Mouse (Mus musculus) limb, embryonic 14.5 days (tissue): Measurements from ENCODE around the gene Fam210b. TPM values are rescaled to one million over a fixed set of nuclear protein-coding genes. Genes with fewer than 3 reads are reported as not detected.
A peak's percentile ranks its signal among the peaks of the same experiment; 100 is the strongest.

Source experiments
- ATAC-seq: fragments of 200-750 bp; cut with Nextera tagmentation; 2 replicates; pipeline ENCODE4 v1.8.0; 2017; ENCODE audit warnings: low read depth, moderate number of reproducible peaks, moderate TSS enrichment; ENCODE audit not compliant: low FRiP score
- DNase-seq: peaks from one replicate; pipeline ENCODE4 v3.0.0-alpha.2; 2015; ENCODE audit warnings: low spot score
- H3K27ac ChIP-seq: fragments of 300-500 bp; sonication (generic); replicated peaks from 2 replicates; pipeline ENCODE4 v1.5.1; 2014; ENCODE audit warnings: low read depth, mild to moderate bottlenecking, low read length, moderate library complexity, mixed read lengths
- H3K27me3 ChIP-seq: fragments of 300-500 bp; sonication (generic); 2 replicates; pipeline ENCODE4 v1.6.1; 2014; ENCODE audit warnings: low read length, mixed read lengths; ENCODE audit not compliant: control insufficient read depth, insufficient read depth
- H3K36me3 ChIP-seq: fragments of 300-500 bp; sonication (generic); 2 replicates; pipeline ENCODE4 v1.6.1; 2014; ENCODE audit warnings: mild to moderate bottlenecking, low read length, moderate library complexity, mixed read lengths; ENCODE audit not compliant: control insufficient read depth, insufficient read depth
- H3K4me1 ChIP-seq: fragments of 300-500 bp; sonication (generic); 2 replicates; pipeline ENCODE4 v1.6.1; 2014; ENCODE audit warnings: antibody characterized with exemption, low read length, mixed read lengths; ENCODE audit not compliant: control insufficient read depth, insufficient read depth
- H3K4me2 ChIP-seq: fragments of 300-500 bp; sonication (generic); replicated peaks from 2 replicates; pipeline ENCODE4 v1.6.1; 2014; ENCODE audit warnings: low read depth, mild to moderate bottlenecking, low read length, moderate library complexity; ENCODE audit not compliant: severe bottlenecking
- H3K4me3 ChIP-seq: fragments of 300-500 bp; sonication (generic); replicated peaks from 2 replicates; pipeline ENCODE4 v1.5.1; 2014; ENCODE audit warnings: low read length
- H3K9ac ChIP-seq: fragments of 300-500 bp; sonication (generic); 2 replicates; pipeline ENCODE4 v1.6.1; 2014; ENCODE audit warnings: mild to moderate bottlenecking, low read depth, low read length, moderate library complexity; ENCODE audit not compliant: severe bottlenecking
- H3K9me3 ChIP-seq: fragments of 300-500 bp; sonication (generic); 2 replicates; pipeline ENCODE4 v1.6.1; 2016; ENCODE audit warnings: low read length; ENCODE audit not compliant: control insufficient read depth
- POLR2A ChIP-seq: fragments of 200-500 bp; IDR thresholded peaks from 2 replicates; pipeline ENCODE4 v1.8.0; 2012; ENCODE audit warnings: inconsistent platforms, mild to moderate bottlenecking, moderate library complexity, borderline replicate concordance; ENCODE audit not compliant: insufficient read depth, insufficient read length; ENCODE audit errors: extremely low read depth
- WGBS: fragments of 180-500 bp; shearing (Covaris S2); extraction: QIAGEN DNeasy Blood & Tissue Kit; methylation state at CpG from one replicate; pipeline ENCODE4 v1.1.7; 2014; 5-methylcytosine and 5-hydroxymethylcytosine counted together
- polyA plus RNA-seq, 2 experiments: library from polyadenylated mRNA; depleted of rRNA in 1 of 2; stranded (reverse) in 1 of 2; unstranded in 1 of 2; fragments of >200 nt; fragmentation: Nextera tagmentation in 1 of 2; extraction: Ambion mirVana in 1 of 2; gene quantifications; 2 replicates each; pipeline versions ENCODE4 v1.2.1 to v1.2.3; 2012 to 2014

Gene Fam210b
- polyA plus RNA-seq, 2 experiments: 9.8 to 14.6 TPM

DNA sequence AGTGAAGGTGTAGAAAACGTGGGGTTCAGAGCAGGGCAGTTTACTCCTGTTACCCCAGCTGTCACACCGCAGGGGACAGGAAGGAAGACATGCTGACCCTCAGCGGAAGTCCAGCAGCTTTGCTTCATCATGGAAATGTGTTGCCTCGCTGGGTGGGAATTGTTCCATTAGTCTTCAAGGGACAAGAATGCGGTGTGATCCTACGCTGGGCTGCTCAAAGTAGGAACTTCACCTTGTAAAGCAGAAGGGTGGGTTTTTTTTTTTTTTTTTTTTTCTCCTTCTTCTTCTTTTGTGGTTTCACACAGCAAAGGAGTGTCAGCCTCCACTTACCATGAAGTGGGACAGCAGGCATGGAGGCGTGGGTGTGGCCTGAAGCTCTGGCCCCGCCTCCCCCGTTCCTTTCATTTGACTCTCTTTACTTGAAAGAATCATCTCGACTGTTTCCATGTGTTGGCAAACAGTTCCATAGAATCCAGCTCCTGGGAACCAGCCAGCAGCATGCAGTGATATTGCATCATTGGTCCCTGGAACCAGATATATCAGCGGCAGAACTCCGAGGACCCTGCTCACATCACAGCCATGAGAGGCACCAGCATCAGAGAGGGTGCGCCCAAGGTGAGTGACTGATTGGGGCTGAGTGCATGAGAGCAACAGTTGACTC is 48.2 kb downstream of the Fam210b start, which contains the start of gene Cass4:
Gene Cass4, plus strand, starts transcription at position 404 of the 661 bp plus-strand sequence.
- ATAC-seq (no peak; the same call in 1 of the 2 replicates), DNase-seq (peak; percentile 41)
- 28% methylated on average over 13 of the region's 13 CpGs for WGBS
- Histone ChIP-seq H3K27me3 (no peaks in the 10 kb centered on the region), H3K4me1 (no peaks in the 10 kb centered on the region), H3K9ac (no peak within 1 kb of the TSS), H3K27ac (no peak within 1 kb of the TSS), H3K4me3 (no peak within 1 kb of the TSS), H3K4me2 (no peak within 1 kb of the TSS), H3K9me3 (no peaks in the 10 kb centered on the region), H3K36me3 (no peaks in the 10 kb centered on the region)
- TF ChIP-seq POLR2A: no peak

DNA sequence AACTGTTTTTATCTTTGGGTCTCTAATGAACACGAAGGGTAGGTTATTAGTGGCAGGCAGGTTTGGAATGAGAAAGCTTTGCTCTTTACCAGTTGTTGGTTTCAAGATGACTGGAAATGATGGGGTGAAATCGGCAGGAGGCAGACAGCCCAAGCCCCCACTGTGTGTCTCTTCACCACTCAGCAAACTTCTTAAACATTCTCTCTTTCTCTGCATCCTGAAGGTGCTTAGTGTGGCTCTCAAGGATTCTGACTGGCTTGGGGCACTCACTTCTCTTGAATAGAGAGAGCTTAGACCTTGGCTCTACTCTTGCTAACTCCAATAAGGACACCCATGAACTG is 48.7 kb downstream of the Fam210b start:
- 76% methylated on average over 2 of the region's 2 CpGs for WGBS
- Histone ChIP-seq H3K9ac (no peak overlapping the region), H3K36me3 (no peaks in the 10 kb centered on the region), H3K9me3 (no peaks in the 10 kb centered on the region), H3K4me3 (no peak overlapping the region), H3K27ac (no peak overlapping the region), H3K27me3 (no peaks in the 10 kb centered on the region), H3K4me2 (no peak overlapping the region), H3K4me1 (no peaks in the 10 kb centered on the region)
- ATAC-seq (no peak), DNase-seq (no peak)
- no peak for TF ChIP-seq POLR2A

DNA sequence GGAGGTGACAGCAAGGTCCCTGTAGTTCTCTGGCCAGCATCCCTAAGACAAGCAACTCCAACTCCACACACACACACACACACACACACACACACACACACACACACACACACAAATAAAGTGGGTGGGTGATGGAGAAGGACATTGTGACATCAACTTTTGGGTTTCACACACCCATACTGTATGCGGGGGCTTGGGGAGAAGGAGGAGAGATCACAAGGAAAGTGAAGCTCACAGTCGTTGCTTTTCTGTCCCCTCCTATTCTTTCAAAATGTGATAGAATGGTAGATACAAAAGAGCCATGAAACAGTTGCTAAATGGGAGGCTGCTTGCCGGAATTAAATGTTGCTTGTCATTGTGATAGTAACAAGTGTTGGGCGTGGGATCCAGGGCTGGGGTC is 49.3 kb downstream of the Fam210b start:
- no peak overlapping the region for H3K9ac ChIP-seq
- H3K4me3 ChIP-seq: no peak overlapping the region
- no peaks in the 10 kb centered on the region for H3K36me3 ChIP-seq
- ATAC-seq (no peak), DNase-seq (no peak)
- TF ChIP-seq POLR2A: no peak
- H3K27ac ChIP-seq: no peak overlapping the region
- H3K4me1 ChIP-seq: no peaks in the 10 kb centered on the region
- WGBS: 72% methylated on average over 4 of the region's 4 CpGs
- no peaks in the 10 kb centered on the region for H3K27me3 ChIP-seq
- no peak overlapping the region for H3K4me2 ChIP-seq
- no peaks in the 10 kb centered on the region for H3K9me3 ChIP-seq

DNA sequence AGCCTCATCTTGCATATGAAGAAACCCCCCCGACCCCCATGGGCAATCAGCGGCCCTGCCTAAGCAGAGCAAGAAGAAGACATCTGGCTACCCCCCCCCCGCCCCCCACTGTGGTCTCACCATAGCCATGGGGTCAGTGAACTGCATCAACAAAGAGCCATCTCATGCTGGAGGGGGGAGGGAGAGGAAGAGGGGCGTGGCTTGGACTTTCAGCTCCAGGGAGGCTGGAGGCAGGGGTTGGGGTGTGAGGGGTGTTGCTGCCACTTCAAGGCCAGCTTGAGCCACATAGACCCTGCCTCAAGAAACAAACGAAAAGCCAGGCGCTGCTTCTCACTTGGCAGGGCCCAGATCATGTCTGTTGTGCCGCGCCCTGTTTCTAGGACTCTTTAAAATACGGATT is 50.6 kb downstream of the Fam210b start:
- Histone ChIP-seq H3K4me3 (no peak overlapping the region), H3K27ac (no peak overlapping the region), H3K9me3 (no peaks in the 10 kb centered on the region), H3K4me2 (no peak overlapping the region), H3K36me3 (no peaks in the 10 kb centered on the region), H3K4me1 (no peaks in the 10 kb centered on the region), H3K27me3 (no peaks in the 10 kb centered on the region), H3K9ac (no peak overlapping the region)
- 53% methylated on average over 9 of the region's 9 CpGs for WGBS
- ATAC-seq (no peak), DNase-seq (no peak)
- no peak for TF ChIP-seq POLR2A

DNA sequence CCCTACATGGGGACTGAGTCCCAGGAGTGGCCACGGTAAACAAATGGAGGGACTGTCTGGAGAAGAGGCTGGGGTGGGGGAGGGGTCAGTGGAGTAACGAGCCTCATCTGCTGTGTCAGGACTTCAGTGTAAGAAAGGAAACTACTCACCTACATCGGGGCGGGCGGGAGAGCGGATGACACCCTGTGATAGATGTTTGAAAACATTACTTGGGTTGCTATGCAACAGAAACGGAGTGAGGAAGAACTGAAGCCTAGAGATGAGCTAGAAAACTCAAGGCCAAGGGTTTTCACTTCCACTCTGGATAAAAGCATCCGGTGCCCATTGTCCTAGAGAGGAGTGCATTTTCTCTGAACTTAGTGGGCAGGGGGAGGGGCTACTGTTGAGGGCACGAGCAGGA is 54.5 kb downstream of the Fam210b start:
- DNase-seq (no peak), ATAC-seq (no peak)
- Histone ChIP-seq H3K27ac (no peak overlapping the region), H3K9ac (no peak overlapping the region), H3K4me3 (no peak overlapping the region), H3K4me1 (no peaks in the 10 kb centered on the region), H3K36me3 (no peaks in the 10 kb centered on the region), H3K27me3 (no peaks in the 10 kb centered on the region), H3K9me3 (no peaks in the 10 kb centered on the region), H3K4me2 (no peak overlapping the region)
- no peak for TF ChIP-seq POLR2A
- WGBS: 51% methylated on average over 9 of the region's 9 CpGs
